Mouse (Mus musculus) olfactory bulb, adult 2 months (tissue): ENCODE measurements around the gene Gm10721. TPM values are rescaled to one million over a fixed set of nuclear protein-coding genes. Genes with fewer than 3 reads are reported as not detected.
"Not testable (repeated sequence)": the region's sequence is repeated elsewhere in the genome, so short reads cannot be mapped to it uniquely, and the experiment has no call there.

Source experiments
- H3K27ac ChIP-seq: fragments of 200-500 bp; 2 replicates; pipeline ENCODE4 v1.5.1; 2012; ENCODE audit warnings: low read depth, low read length; ENCODE audit not compliant: insufficient read depth
- H3K4me1 ChIP-seq: fragments of 200-500 bp; 2 replicates; pipeline ENCODE4 v1.6.1; 2012; ENCODE audit warnings: low read length; ENCODE audit not compliant: control insufficient read depth, insufficient read depth
- H3K4me3 ChIP-seq: fragments of 200-500 bp; 2 replicates; pipeline ENCODE4 v1.5.1; 2012; ENCODE audit warnings: mild to moderate bottlenecking, low read depth, low read length, moderate library complexity; ENCODE audit not compliant: insufficient read depth
- WGBS: fragments of 180-500 bp; shearing (Covaris S2); methylation state at CpG from one replicate; pipeline ENCODE4 v1.1.7; 2018; 5-methylcytosine and 5-hydroxymethylcytosine counted together
- polyA plus RNA-seq: library from polyadenylated mRNA; stranded (reverse); fragments of >200 nt; gene quantifications from 2 replicates; pipeline ENCODE4 v1.2.4, GENCODE M21; 2012; ENCODE audit warnings: low replicate concordance; ENCODE audit not compliant: missing spikeins, insufficient read depth, insufficient read length

The Gm10721 gene
- not detected in 2 replicates for polyA plus RNA-seq

DNA sequence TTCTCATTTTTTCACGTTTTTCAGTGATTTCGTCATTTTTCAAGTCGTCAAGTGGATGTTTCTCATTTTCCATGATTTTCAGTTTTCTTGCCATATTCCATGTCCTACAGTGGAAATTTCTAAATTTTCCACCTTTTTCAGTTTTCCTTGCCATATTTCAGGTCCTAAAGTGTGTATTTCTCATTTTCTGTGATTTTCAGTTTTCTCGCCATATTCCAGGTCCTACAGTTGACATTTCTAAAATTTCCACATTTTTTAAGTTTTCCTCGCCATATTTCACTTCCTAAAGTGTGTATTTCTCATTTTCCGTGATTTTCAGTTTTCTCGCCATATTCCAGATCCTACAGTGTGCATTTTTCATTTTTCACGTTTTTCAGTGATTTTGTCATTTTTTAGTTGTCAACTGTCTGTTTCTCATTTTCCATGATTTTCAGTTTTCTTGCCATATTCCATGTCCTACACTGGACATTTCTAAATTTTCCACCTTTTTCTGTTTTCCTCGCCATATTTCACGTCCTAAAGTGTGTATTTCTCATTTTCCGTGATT lies at the start of gene Gm10721:
Gm10721 (plus strand) TSS at position 408 of the 547 bp plus-strand sequence.
- not testable (repeated sequence) for H3K27ac ChIP-seq, H3K4me3 ChIP-seq, H3K4me1 ChIP-seq
- no CpG with 5 or more reads among the region's 11 CpGs for WGBS

DNA sequence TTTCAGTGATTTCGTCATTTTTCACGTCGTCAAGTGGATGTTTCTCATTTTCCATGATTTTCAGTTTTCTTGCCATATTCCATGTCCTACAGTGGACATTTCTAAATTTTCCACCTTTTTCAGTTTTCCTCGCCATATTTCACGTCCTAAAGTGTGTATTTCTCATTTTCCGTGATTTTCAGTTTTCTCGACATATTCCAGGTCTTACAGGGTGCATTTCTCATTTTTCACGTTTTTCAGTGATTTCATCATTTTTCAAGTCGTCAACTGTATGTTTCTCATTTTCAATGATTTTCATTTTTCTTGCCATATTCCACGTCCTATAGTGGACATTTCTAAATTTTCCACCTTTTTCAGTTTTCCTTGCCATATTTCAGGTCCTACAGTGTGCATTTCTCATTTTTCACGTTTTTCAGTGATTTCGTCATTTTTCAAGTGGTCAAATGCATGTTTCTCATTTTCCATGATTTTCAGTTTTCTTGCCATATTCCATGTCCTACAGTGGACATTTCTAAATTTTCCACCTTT lies 12.4 kb upstream of the Gm10721 start, which contains the start of gene Gm10722:
Gm10722 (plus strand) TSS at position 478 of the 528 bp plus-strand sequence.
- 74% methylated on average over 12 of the region's 12 CpGs for WGBS
- H3K4me3 ChIP-seq, H3K27ac ChIP-seq, H3K4me1 ChIP-seq: not testable (repeated sequence)

DNA sequence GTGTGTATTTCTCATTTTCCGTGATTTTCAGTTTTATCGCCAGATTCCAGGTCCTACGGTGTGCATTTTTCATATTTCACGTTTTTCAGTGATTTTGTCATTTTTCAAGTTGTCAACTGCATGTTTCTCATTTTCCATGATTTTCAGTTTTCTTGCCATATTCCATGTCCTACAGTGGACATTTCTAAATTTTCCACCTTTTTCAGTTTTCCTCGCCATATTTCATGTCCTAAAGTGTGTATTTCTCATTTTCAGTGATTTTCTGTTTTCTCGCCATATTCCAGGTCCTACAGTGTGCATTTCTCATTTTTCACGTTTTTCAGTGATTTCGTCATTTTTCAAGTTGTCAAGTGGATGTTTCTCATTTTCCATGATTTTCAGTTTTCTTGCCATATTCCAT lies 11.9 kb upstream of the Gm10721 start:
- 67% methylated on average over 8 of the region's 8 CpGs for WGBS
- not testable (repeated sequence) for H3K4me1 ChIP-seq, H3K4me3 ChIP-seq, H3K27ac ChIP-seq

DNA sequence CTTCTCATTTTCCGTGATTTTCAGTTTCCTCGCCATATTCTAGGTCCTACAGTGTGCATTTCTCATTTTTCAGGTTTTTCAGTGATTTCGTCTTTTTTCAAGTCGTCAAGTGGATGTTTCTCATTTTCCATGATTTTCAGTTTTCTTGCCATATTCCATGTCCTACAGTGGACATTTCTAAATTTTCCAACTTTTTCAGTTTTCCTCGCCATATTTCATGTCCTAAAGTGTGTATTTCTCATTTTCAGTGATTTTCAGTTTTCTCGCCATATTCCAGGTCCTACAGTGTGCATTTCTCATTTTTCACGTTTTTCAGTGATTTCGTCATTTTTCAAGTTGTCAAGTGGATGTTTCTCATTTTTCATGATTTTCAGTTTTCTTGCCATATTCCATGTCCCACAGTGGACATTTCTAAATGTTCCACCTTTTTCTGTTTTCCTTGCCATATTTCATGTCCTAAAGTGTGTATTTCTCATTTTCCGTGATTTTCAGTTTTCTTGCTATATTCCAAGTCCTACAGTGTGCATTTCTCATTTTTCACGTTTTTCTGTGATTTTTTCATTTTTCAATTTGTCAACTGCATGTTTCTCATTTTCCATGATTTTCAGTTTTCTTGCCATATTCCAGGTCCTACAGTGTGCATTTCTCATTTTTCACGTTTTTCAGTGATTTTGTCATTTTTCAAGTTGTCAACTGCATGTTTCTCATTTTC lies 10.8 kb upstream of the Gm10721 start:
- 72% methylated on average over 9 of the region's 11 CpGs for WGBS
- H3K27ac ChIP-seq, H3K4me3 ChIP-seq, H3K4me1 ChIP-seq: not testable (repeated sequence)

DNA sequence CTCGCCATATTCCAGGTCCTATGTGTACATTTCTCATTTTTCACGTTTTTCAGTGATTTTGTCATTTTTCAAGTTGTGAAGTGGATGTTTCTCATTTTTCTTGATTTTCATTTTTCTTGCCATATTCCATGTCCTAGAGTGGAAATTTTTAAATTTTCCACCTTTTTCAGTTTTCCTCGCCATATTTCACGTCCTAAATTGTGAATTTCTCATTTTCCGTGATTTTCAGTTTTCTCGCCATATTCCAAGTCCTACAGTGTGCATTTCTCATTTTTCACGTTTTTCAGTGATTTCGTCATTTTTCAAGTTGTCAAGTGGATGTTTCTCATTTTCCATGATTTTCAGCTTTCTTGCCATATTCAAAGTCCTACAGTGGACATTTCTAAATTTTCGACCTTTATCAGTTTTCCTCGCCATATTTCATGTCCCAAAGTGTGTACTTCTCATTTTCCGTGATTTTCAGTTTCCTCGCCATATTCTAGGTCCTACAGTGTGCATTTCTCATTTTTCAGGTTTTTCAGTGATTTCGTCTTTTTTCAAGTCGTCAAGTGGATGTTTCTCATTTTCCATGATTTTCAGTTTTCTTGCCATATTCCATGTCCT lies 10.0 kb upstream of the Gm10721 start, which contains the start of gene Gm11168:
Gm11168 (plus strand) TSS at position 553 of the 603 bp plus-strand sequence.
- 75% methylated on average over 6 of the region's 14 CpGs for WGBS
- H3K4me3 ChIP-seq, H3K4me1 ChIP-seq: not testable (repeated sequence)

DNA sequence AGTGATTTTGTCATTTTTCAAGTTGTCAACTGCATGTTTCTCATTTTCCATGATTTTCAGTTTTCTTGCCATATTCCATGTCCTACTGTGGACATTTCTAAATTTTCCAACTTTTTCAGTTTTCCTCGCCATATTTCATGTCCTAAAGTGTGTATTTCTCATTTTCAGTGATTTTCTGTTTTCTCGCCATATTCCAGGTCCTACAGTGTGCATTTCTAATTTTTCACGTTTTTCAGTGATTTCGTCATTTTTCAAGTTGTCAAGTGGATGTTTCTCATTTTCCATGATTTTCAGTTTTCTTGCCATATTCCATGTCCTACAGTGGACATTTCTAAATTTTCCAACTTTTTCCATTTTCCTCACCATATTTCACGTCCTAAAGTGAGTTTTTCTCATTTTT lies 6.8 kb upstream of the Gm10721 start:
- H3K27ac ChIP-seq, H3K4me3 ChIP-seq, H3K4me1 ChIP-seq: not testable (repeated sequence)
- 85% methylated on average over 1 of the region's 5 CpGs for WGBS

More for the DNA sequence above, 10.0 kb upstream of the Gm10721 start, which contains the start of gene Gm11168:
- H3K27ac ChIP-seq = not testable (repeated sequence)

DNA sequence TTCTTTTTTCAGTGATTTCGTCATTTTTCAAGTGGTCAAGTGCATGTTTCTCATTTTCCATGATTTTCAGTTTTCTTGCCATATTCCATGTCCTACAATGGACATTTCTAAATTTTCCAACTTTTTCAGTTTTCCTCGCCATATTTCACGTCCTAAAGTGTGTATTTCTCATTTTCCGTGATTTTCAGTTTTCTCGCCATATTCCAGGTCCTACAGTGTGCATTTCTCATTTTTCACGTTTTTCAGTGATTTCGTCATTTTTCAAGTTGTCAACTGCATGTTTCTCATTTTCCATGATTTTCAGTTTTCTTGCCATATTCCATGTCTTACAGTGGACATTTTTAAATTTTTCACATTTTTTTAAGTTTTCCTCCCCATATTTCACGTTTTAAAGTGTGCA lies 6.3 kb upstream of the Gm10721 start:
- WGBS = 72% methylated on average over 8 of the region's 8 CpGs
- not testable (repeated sequence) for H3K4me3 ChIP-seq, H3K27ac ChIP-seq, H3K4me1 ChIP-seq

DNA sequence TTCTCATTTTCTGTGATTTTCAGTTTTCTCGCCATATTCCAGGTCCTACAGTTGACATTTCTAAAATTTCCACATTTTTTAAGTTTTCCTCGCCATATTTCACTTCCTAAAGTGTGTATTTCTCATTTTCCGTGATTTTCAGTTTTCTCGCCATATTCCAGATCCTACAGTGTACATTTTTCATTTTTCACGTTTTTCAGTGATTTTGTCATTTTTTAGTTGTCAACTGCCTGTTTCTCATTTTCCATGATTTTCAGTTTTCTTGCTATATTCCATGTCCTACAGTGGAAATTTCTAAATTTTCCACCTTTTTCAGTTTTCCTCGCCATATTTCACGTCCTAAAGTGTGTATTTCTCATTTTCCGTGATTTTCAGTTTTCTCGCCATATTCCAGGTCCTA lies 5.7 kb upstream of the Gm10721 start:
- H3K4me1 ChIP-seq, H3K4me3 ChIP-seq, H3K27ac ChIP-seq: not testable (repeated sequence)
- 82% methylated on average over 8 of the region's 9 CpGs for WGBS

DNA sequence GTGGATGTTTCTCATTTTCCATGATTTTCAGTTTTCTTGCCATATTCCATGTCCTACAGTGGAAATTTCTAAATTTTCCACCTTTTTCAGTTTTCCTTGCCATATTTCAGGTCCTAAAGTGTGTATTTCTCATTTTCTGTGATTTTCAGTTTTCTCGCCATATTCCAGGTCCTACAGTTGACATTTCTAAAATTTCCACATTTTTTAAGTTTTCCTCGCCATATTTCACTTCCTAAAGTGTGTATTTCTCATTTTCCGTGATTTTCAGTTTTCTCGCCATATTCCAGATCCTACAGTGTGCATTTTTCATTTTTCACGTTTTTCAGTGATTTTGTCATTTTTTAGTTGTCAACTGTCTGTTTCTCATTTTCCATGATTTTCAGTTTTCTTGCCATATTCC lies 3.6 kb upstream of the Gm10721 start:
- whole genome bisulfite sequencing = no CpG with 5 or more reads among the region's 5 CpGs
- H3K4me1 ChIP-seq, H3K4me3 ChIP-seq: not testable (repeated sequence)

DNA sequence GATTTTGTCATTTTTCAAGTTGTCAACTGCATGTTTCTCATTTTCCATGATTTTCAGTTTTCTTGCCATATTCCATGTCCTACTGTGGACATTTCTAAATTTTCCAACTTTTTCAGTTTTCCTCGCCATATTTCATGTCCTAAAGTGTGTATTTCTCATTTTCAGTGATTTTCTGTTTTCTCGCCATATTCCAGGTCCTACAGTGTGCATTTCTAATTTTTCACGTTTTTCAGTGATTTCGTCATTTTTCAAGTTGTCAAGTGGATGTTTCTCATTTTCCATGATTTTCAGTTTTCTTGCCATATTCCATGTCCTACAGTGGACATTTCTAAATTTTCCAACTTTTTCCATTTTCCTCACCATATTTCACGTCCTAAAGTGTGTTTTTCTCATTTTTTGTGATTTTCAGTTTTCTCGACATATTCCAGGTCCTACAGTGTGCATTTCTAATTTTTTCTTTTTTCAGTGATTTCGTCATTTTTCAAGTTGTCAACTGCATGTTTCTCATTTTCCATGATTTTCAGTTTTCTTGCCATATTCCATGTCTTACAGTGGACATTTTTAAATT lies 802 bp upstream of the Gm10721 start:
- 84% methylated on average over 3 of the region's 7 CpGs for WGBS
- not testable (repeated sequence) for H3K27ac ChIP-seq, H3K4me3 ChIP-seq, H3K4me1 ChIP-seq

More for the DNA sequence above, 3.6 kb upstream of the Gm10721 start:
- H3K27ac ChIP-seq = not testable (repeated sequence)

DNA sequence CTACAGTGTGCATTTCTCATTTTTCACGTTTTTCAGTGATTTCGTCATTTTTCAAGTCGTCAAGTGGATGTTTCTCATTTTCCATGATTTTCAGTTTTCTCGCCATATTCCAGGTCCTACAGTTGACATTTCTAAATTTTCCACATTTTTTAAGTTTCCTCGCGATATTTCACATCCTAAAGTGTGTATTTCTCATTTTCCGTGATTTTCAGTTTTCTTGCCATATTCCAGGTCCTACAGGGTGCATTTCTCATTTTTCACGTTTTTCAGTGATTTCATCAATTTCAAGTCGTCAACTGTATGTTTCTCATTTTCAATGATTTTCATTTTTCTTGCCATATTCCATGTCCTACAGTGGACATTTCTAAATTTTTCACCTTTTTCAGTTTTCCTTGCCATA lies 2.4 kb downstream of the Gm10721 start, which contains the start of gene Gm10720:
Gm10720 (plus strand) TSS at position 301 of the 400 bp plus-strand sequence.
- H3K4me3 ChIP-seq, H3K27ac ChIP-seq, H3K4me1 ChIP-seq: not testable (repeated sequence)
- WGBS = 67% methylated on average over 5 of the region's 9 CpGs

DNA sequence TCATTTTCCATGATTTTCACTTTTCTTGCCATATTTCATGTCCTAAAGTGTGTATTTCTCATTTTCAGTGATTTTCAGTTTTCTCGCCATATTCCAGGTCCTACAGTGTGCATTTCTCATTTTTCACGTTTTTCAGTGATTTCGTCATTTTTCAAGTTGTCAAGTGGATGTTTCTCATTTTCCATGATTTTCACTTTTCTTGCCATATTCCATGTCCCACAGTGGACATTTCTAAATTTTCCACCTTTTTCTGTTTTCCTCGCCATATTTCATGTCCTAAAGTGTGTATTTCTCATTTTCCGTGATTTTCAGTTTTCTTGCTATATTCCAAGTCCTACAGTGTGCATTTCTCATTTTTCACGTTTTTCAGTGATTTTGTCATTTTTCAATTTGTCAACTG lies 3.0 kb downstream of the Gm10721 start:
- H3K27ac ChIP-seq, H3K4me3 ChIP-seq, H3K4me1 ChIP-seq: not testable (repeated sequence)
- WGBS = 75% methylated on average over 6 of the region's 6 CpGs

DNA sequence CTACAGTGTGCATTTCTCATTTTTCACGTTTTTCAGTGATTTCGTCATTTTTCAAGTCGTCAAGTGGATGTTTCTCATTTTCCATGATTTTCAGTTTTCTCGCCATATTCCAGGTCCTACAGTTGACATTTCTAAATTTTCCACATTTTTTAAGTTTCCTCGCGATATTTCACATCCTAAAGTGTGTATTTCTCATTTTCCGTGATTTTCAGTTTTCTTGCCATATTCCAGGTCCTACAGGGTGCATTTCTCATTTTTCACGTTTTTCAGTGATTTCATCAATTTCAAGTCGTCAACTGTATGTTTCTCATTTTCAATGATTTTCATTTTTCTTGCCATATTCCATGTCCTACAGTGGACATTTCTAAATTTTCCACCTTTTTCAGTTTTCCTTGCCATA lies 4.2 kb downstream of the Gm10721 start, which contains the start of gene Gm10719:
Gm10719 (plus strand) TSS at position 301 of the 400 bp plus-strand sequence.
- H3K27ac ChIP-seq, H3K4me1 ChIP-seq, H3K4me3 ChIP-seq: not testable (repeated sequence)
- whole genome bisulfite sequencing = 67% methylated on average over 1 of the region's 9 CpGs

DNA sequence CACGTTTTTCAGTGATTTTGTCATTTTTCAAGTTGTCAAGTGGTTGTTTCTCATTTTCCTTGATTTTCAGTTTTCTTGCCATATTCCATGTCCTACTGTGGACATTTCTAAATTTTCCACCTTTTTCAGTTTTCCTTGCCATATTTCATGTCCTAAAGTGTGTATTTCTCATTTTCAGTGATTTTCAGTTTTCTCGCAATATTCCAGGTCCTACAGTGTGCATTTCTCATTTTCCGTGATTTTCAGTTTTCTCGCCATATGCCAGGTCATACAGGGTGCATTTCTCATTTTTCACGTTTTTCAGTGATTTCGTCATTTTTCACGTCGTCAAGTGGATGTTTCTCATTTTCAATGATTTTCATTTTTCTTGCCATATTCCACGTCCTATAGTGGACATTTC lies 6.0 kb downstream of the Gm10721 start:
- H3K4me3 ChIP-seq, H3K4me1 ChIP-seq, H3K27ac ChIP-seq: not testable (repeated sequence)
- 64% methylated on average over 9 of the region's 9 CpGs for WGBS
